Mouse (Mus musculus) cortical plate, adult 2 months (tissue): Measurements from ENCODE around the gene Pask. TPM values are rescaled to one million over a fixed set of nuclear protein-coding genes. Genes with fewer than 3 reads are reported as not detected.

ENCODE experiments used
- H3K27ac ChIP-seq: fragments of 200-500 bp; 2 replicates; pipeline ENCODE4 v1.5.1; 2012; ENCODE audit warnings: low read length, control low read depth, inconsistent platforms; ENCODE audit not compliant: insufficient read depth
- H3K4me1 ChIP-seq: fragments of 200-500 bp; 2 replicates; pipeline ENCODE4 v1.6.1; 2011; ENCODE audit warnings: low read length; ENCODE audit not compliant: control insufficient read depth, insufficient read depth
- H3K4me3 ChIP-seq: fragments of 200-500 bp; 2 replicates; pipeline ENCODE4 v1.5.1; 2011; ENCODE audit warnings: mild to moderate bottlenecking, low read length, control low read depth; ENCODE audit not compliant: insufficient read depth
- CTCF ChIP-seq: fragments of 200-500 bp; IDR thresholded peaks from 2 replicates; pipeline ENCODE4 v1.5.1; 2011; ENCODE audit warnings: mild to moderate bottlenecking, control low read depth, low read length; ENCODE audit not compliant: insufficient read depth; ENCODE audit errors: extremely low read depth
- POLR2A ChIP-seq: fragments of 200-500 bp; IDR thresholded peaks from 2 replicates; pipeline ENCODE4 v1.6.1; 2011; ENCODE audit warnings: mild to moderate bottlenecking, low read length, control low read depth; ENCODE audit not compliant: insufficient read depth; ENCODE audit errors: extremely low read depth
- polyA plus RNA-seq: library from polyadenylated mRNA; depleted of rRNA; stranded (reverse); fragments of >200 nt; gene quantifications from 2 replicates; pipeline ENCODE4 v1.2.3, GENCODE M21; 2012; rRNA removed

Pask gene
- 6.4 and 6.9 TPM in 2 replicates for polyA plus RNA-seq

DNA sequence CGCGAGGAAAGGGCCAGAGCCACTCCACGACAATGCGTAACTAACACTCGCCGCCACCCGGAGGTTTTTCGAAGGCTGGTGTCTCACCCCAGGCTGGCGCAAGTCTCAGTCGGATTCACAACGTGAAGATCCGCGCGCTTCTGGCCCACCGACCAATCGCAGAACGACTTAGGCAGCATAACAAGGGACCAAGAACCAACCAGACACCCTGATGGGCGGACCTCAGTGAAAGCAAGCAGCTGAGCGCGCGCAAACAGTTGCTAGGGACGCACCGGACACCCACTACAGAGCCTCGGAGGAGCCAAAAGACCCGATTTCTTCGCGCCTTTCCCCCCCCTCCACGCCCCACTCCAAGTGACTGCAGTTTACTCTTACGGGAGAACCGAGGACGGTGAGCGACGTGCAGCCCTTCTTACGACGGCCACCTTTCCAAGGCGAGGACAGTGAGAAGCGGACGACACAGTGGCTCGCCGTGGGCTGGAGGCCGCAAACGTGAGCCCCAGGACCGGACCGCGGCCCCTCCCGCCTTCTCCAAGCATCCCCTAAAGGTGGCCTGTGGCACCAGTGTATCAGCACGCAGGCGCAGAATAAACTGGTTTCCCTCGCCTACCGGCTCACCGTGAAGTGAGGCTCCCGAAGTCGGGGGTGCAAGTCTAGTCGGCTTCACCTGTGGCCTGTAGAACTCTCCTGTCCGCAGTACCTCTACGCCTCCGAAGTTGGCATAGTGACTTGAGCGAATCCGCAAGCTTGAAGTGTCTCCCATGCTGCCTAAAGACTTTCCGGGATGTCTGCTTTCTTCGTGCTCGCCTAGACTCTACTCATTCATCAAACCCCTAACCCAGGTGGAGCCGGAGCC, at the start of gene Pask, which contains the start of gene Ppp1r7:
Gene Pask, minus strand, starts transcription at position 835 of the 856 bp plus-strand sequence.
Gene Ppp1r7, plus strand, starts transcription at position 207 of the 856 bp plus-strand sequence.
- peaks cover 4% of the 10 kb centered on the region for H3K4me1 ChIP-seq
- TF ChIP-seq CTCF (no peak), POLR2A (no peak)
- H3K27ac ChIP-seq = no peak within 1 kb of the TSS; the same call in 1 of the 2 replicates
- H3K4me3 ChIP-seq = peak within 1 kb of the TSS; percentile 87

DNA sequence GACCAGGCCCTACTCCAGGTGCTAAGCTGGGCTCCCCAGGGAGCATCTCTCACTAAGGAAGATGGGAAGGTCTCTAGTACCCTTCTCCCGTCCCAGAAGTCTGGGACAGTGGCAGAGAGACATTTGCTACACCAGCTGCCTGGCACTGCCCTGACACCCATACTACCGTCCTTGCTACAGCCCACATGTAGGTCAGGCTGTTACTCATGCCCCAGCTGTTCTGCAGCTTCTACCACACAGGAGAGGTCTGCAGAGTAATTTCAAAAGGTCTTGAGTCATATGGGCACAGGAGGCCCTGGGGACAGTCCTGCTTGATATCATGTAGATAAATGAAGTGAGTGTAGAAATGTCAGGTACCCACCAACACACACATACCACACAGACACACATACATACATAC, 45.6 kb upstream of the Pask start:
- TF ChIP-seq POLR2A = no peak

DNA sequence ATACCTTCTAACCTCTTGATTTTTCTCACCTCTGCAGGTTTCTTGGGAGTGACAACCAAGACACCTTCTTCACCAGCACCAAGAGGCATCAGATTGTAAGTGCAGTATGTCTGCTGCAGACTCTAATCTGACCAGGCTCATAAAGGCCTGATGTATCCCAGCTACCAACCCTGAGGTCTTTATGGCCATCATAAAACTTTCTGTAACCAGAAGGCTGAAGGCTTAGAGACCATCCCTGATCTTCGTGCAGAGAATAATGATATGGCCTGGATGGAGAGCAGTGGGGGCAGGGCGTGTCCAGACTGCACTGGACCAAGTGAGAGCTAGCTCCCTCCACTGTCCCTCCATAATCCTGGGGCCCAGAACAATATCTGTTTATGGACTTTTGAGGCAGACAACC, 43.9 kb upstream of the Pask start:
- TF ChIP-seq POLR2A = no peak
- TF ChIP-seq CTCF = no peak
- Histone ChIP-seq H3K4me3 (no peak overlapping the region), H3K4me1 (no peaks in the 10 kb centered on the region), H3K27ac (no peak overlapping the region)

More for the DNA sequence above, 45.6 kb upstream of the Pask start:
- Histone ChIP-seq H3K27ac (no peak overlapping the region), H3K4me3 (no peak overlapping the region), H3K4me1 (no peaks in the 10 kb centered on the region)

DNA sequence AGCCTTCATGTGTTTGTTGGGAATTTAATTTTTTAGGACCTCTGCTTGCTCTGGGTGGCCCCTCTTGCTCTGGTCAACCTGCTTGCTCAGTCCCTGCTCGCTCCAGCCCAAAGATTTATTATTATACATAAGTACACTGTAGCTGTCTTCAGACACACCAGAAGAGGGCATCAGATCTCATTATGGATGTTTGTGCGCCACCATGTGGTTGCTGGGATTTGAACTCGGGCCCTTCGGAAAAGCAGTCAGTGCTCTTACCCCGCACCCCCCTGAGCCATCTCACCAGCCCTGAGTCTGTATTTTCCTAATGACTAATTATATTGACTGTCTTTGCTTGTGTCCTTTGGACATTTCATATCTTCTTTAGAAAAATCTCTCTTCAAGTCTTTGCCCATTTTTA, 35.8 kb upstream of the Pask start:
- TF ChIP-seq POLR2A (no peak), CTCF (no peak)
- Histone ChIP-seq H3K4me3 (no peak overlapping the region), H3K4me1 (no peaks in the 10 kb centered on the region), H3K27ac (no peak overlapping the region)

DNA sequence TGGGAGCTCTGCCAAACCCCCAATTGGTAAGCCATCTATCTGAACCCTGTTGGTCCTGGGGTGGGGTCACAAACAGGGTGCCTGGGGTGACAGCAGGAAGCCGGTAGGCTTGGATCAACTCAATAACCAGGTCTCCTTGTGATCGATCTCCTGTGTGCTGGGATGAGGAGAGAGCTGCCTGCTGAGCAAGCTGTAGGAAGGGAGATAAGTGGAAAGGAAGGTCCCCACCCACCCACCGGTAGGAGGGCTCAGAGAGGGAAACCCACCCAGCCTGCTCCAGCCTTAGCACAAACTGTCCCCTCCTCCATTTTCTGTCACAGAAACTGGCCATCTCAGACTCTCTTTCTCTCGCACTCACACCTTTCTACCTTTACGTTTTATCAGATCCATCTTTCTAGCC, 34.0 kb upstream of the Pask start:
- no peak for TF ChIP-seq CTCF
- no peak for TF ChIP-seq POLR2A
- H3K4me1 ChIP-seq = no peaks in the 10 kb centered on the region
- H3K4me3 ChIP-seq = no peak overlapping the region
- no peak overlapping the region for H3K27ac ChIP-seq

DNA sequence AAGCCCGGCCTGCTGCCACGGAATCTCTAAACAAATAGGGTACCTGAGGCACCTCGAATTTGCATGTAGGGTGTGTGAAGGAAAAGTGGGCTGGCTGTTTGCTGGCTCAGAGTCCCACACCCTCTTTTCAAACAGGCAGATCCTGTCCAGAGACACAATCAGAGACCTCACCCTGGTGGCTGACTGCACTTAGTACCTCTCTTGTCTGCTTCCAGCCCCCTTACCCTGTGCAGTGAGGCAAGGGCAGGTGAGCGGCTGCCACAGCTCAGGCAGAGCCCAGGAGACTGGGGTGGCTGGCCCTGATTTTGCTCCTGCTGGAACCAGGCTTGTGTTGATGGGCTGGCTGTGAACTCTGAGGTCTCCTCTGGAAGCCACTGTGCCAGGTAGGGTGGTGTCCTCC, 30.4 kb upstream of the Pask start, which contains the start of gene Ano7:
Gene Ano7, plus strand, starts transcription at position 266 of the 400 bp plus-strand sequence.
- H3K27ac ChIP-seq = no peak within 1 kb of the TSS
- H3K4me3 ChIP-seq = no peak within 1 kb of the TSS
- TF ChIP-seq POLR2A (no peak), CTCF (no peak)
- H3K4me1 ChIP-seq = no peaks in the 10 kb centered on the region

DNA sequence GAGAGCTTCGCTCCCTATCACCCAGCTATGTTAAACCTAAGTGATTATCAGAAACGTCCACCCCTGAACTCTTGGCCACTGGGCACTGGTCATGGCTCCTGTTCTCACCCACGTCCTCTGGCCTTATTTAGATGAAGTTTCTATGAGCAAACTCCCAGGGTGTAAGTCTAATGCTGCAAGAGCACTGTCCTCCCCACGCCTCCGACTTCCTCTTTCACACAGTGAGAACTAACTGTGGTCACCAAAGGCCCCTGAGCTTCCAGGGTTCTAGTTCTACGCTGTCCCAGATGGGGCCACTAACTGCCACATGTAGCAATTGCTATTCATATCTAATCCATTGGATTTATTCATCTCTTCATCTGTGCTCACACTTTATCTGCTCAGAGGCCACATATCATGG, 22.4 kb upstream of the Pask start:
- Histone ChIP-seq H3K27ac (no peak overlapping the region), H3K4me3 (no peak overlapping the region), H3K4me1 (no peaks in the 10 kb centered on the region)
- TF ChIP-seq CTCF (no peak), POLR2A (no peak)

DNA sequence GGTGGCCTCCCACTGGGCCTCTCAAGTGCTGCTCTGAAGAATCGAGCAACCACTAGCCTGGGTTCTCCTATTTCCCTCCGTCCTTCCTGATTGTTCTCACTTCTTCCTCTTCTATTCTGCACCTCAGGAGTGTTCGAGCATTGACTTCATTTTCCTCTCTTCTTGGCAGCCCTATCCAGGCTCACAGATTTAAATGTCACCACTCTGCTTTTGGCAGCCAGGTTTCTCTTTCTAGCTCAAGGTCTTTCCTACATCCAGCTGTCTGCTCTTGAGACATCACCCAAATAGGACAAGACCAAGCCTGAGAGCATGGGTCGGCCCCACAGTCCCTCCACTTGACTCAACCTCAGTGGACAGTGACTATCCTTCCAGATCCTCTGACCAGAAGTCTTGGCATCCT, 19.4 kb upstream of the Pask start:
- no peak overlapping the region for H3K4me3 ChIP-seq
- H3K4me1 ChIP-seq = no peaks in the 10 kb centered on the region
- TF ChIP-seq POLR2A (no peak), CTCF (no peak)
- no peak overlapping the region for H3K27ac ChIP-seq

DNA sequence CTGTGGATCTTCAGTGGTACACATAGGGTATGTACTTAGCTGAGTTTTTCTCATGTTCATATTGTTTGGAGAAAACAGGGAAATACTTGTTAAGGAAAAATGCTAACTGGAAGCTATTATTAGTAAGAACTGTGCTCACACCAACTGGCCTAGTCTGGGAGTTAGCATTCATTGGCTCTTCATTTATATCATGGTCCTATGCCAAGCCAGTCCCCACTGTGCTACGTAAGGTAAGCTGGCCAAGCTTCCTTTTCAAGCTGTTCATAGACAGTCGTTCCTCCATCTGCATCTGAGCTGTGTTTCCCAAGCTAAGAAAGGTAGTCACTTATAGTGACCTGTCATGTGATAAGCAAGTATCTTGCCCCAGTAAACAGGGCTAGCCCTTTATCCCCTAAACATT, 9.4 kb upstream of the Pask start:
- H3K4me1 ChIP-seq = peaks cover 6% of the 10 kb centered on the region
- H3K27ac ChIP-seq = no peak overlapping the region
- H3K4me3 ChIP-seq = no peak overlapping the region
- no peak for TF ChIP-seq CTCF
- no peak for TF ChIP-seq POLR2A

DNA sequence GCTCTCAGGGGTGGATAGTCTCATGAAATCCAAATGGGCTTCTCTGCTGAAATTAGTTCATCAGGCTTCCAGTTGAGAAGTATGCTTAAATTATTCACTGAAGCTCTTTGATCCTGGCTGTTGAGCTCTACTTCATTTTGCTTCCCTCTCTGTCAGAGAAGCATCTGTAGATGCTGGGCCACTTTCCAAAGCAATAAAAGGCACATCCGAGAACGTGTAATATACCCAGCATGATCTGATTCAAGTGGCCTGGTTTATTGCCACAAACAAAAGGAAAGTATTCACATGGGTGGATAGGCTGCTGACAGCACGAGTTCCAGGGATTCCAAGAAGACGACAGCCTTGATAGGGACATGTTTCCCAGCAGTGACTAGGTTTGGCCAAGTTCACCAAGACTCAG, 6.4 kb upstream of the Pask start:
- TF ChIP-seq CTCF (no peak), POLR2A (no peak)
- Histone ChIP-seq H3K4me3 (no peak overlapping the region), H3K27ac (no peak overlapping the region), H3K4me1 (peaks cover 7% of the 10 kb centered on the region)
